Mouse (Mus musculus) testis, postnatal 14 days (tissue): ENCODE measurements around the gene Eda2r.

Source experiments
- DNase-seq: peaks from one replicate; pipeline ENCODE4 v3.0.0; 2021; ENCODE audit warnings: low spot score

Eda2r gene

DNA sequence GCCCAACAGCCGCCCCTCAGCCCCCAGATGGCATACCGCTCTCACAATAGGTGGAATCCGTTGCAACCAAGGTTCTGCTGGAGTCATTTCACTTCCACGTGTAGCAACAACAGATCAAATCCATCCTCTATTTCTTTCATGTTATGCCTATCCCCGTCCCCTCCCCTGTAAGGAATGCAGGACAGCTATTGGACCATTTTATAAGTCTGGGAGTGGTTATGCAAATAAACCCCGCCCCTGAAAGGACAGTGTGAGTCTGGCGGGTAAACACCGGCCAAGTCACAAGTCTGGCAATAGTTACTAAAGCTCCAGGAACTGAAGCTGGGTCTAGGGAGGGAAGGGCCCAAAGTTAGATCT is at the start of gene Eda2r:
Eda2r (minus strand) TSS at position 152 of the 357 bp plus-strand sequence.
- peak; percentile 41 for DNase-seq

GRCm38 (mm10) chrX:97397872-97398271 is 20.9 kb upstream of the Eda2r start:
- no peak for DNase-seq

GRCm38 (mm10) chrX:97378076-97378475 is 1.1 kb upstream of the Eda2r start:
- DNase-seq, result no peak

DNA sequence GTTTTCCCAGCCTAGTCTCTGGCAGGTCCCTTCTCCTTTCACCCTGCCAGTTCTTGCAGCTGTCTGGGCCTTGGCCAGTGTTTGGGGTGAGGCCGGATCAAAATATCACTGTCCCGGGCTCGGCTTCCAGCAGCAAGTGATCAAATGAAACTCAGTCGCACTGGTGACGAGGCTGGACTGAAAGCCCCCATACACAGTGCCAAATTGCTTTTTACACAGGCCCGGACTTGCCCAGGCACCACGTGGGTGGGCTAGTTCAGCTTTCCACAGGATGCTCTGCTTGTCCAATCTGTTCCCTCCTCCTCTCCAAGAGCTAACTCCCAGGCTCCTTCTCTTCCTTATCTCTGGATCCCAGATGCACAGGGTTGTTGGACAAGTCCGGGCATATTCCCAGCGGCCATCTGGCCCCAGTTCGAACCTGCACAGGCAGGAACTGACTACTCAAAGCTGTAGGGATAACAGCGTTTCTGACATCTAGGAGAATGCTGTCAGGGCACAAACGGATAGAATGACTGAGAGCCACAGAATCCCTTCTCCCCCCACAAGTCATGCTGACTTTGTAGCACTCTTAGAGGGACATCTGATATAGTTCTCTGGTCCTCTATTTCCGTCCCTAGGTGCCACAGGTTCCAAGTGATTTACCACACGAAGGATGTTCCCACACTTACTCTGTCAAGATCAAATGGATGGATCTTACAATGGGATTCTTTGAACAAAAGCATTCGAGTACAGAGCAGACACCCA is 523 bp downstream of the Eda2r start:
- DNase-seq, result peak; percentile 31

DNA sequence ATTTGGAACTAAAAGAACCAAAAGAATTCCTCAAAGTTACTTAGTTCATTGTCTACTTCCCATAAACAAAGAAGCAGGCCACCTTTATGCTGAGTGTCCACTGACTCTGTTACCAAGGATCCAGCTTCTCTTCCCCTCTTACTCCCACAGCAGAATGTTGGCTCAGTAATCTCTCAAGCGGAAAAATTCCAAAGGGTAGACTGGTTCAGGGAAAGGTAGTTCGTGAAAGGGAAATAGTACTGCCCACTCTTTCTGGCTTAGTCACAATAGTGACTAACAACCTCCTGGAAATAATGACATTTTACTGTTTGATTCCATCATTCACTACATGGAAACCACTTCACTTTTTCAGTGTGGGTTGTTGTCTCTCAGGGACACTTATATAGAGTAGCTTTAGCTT is 4.2 kb downstream of the Eda2r start:
- DNase-seq, result no peak

DNA sequence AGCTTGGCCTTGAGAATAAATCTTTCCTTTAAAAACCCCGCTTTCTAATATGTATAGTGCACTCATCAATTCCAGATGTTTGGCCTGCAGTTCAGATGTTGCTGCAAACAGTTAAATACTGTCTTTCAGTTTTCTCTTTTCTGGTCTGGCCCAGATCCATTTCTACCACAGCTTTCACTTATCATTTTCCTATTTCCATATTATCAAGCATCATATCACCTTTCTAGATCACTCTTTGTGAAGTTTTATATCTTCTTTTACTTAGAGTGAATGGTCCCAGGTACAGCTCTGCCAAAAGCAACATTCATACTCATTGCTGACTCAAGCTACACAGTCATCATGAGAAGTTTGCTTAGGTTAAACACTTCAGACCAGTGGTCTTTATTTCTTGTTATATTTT is 7.8 kb downstream of the Eda2r start:
- no peak for DNase-seq

GRCm38 (mm10) chrX:97368741-97369140 is 8.3 kb downstream of the Eda2r start:
- DNase-seq, result no peak

GRCm38 (mm10) chrX:97360919-97361318 is 16.1 kb downstream of the Eda2r start:
- DNase-seq, result no peak

GRCm38 (mm10) chrX:97327891-97328290 is 49.1 kb downstream of the Eda2r start:
- DNase-seq, result no peak
